Mouse (Mus musculus): ENCODE data around the gene Piwil1. TPM values are rescaled to one million over a fixed set of nuclear protein-coding genes. Genes with fewer than 3 reads are reported as not detected.
"Not testable (repeated sequence)": the region's sequence is repeated elsewhere in the genome, so short reads cannot be mapped to it uniquely, and the experiment has no call there.

Gene Piwil1
- polyA plus RNA-seq, 1 experiment from 2014 or later: not detected

- ATAC-seq (ENCODE audit: insufficient number of reproducible peaks, low FRiP score): no peak
- H3K4me2 ChIP-seq: no peak overlapping the region
- H3K36me3 ChIP-seq: no peaks in the 10 kb centered on the region
- H3K27me3 ChIP-seq (replicated peaks): no peaks in the 10 kb centered on the region
- no peak overlapping the region for H3K4me3 ChIP-seq
- WGBS: 15% methylated on average over 8 of the region's 8 CpGs
- no peak overlapping the region for H3K9ac ChIP-seq
- no peak overlapping the region for H3K27ac ChIP-seq (ENCODE audit: poor library complexity, severe bottlenecking)
- peaks cover 4% of the 10 kb centered on the region; the same call in 1 of the 2 replicates for H3K9me3 ChIP-seq (replicated peaks)
- 0 out of 2 replicates have a peak, but pooled peaks cover 8% of the 10 kb centered on the region for H3K4me1 ChIP-seq (replicated peaks)
Observed at GRCm38 (mm10) chr5:128710596-128710995, 8.3 kb downstream of the Piwil1 start.

DNA sequence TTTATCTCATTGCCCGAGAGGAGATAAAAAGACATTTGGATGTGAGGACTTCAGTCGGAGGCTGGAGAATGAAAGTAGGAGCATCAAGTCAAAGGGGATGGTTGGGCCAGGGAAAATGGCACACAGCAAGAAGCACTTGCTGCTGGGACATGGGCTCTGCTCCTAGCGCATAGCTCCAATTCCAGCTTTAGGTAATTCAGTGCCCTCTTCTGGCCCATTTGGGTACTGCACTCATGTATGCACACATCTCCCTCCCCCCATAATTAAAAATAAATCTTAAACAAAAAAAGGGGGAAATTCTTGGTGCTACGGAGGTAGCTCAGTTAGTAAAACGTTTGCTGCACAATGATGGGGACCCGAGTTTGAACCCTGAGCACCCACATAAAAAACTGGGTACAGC, 9.5 kb downstream of the Piwil1 start:
- no peak overlapping the region for H3K4me3 ChIP-seq

DNA sequence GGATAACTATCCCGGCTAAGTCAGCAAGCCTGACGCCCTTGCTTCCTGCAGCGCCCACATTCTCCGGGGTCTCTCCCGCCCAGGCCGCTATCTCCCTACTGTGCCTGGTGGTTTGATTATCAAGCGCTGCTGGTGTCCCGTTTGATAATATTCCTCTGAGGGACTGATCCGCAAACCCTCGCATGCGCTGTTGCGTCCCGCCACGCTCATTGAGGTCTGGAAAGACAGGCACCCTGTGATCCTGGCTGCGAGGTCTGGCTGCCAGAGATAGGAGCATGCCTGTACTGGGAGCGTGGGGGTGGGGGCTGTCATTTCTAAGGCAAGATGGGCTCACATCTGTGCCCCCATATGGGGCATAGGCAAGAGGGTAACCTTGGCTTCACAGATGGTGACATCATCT, 12.8 kb downstream of the Piwil1 start:
- no peaks in the 10 kb centered on the region for H3K36me3 ChIP-seq
- 0 out of 2 replicates have a peak, but pooled peaks cover 3% of the 10 kb centered on the region for H3K9me3 ChIP-seq (replicated peaks)
- H3K4me3 ChIP-seq: no peak overlapping the region
- no peak overlapping the region for H3K27ac ChIP-seq (ENCODE audit: poor library complexity, severe bottlenecking)
- no peak for ATAC-seq (ENCODE audit: insufficient number of reproducible peaks, low FRiP score)
- 0 out of 2 replicates have a peak, but pooled peaks cover 8% of the 10 kb centered on the region for H3K4me1 ChIP-seq (replicated peaks)
- WGBS: 20% methylated on average over 16 of the region's 16 CpGs
- peak overlapping the region; percentile 44 for H3K4me2 ChIP-seq
- no peaks in the 10 kb centered on the region for H3K27me3 ChIP-seq (replicated peaks)
- no peak overlapping the region for H3K9ac ChIP-seq

More for the DNA sequence above, 9.5 kb downstream of the Piwil1 start:
- H3K36me3 ChIP-seq: no peaks in the 10 kb centered on the region
- no peaks in the 10 kb centered on the region for H3K9me3 ChIP-seq (replicated peaks)
- ATAC-seq (ENCODE audit: insufficient number of reproducible peaks, low FRiP score): no peak
- WGBS: 79% methylated on average over 6 of the region's 6 CpGs
- no peak overlapping the region for H3K9ac ChIP-seq
- no peaks in the 10 kb centered on the region for H3K27me3 ChIP-seq (replicated peaks)
- H3K4me1 ChIP-seq (replicated peaks): 0 out of 2 replicates have a peak, but pooled peaks cover 8% of the 10 kb centered on the region
- H3K27ac ChIP-seq (ENCODE audit: poor library complexity, severe bottlenecking): no peak overlapping the region
- H3K4me2 ChIP-seq: no peak overlapping the region

DNA sequence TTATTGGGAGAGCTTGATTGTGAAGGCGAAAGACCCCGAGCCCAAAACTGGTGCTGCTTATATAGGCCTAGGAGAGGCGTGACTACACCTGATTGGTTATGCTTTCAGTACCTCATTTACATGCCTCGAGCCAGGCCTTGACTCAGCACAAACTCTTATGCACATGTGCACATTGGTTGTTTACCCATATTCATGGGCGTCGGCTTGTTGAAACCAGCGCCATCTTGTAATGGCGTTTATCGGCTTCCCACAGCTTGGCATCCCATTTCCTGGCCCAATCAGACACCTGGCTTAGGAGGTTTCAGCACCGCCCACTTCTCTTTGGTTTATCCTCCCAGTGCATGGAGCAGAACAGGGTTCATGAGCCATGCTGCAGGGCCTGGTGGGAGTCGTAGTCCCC, 18.1 kb downstream of the Piwil1 start:
- not testable (repeated sequence) for H3K4me1 ChIP-seq (replicated peaks); H3K4me3 ChIP-seq; H3K4me2 ChIP-seq; H3K36me3 ChIP-seq; H3K9ac ChIP-seq; H3K27ac ChIP-seq (ENCODE audit: poor library complexity, severe bottlenecking); H3K9me3 ChIP-seq (replicated peaks); ATAC-seq (ENCODE audit: insufficient number of reproducible peaks, low FRiP score); H3K27me3 ChIP-seq (replicated peaks)
- WGBS: 86% methylated on average over 11 of the region's 11 CpGs

DNA sequence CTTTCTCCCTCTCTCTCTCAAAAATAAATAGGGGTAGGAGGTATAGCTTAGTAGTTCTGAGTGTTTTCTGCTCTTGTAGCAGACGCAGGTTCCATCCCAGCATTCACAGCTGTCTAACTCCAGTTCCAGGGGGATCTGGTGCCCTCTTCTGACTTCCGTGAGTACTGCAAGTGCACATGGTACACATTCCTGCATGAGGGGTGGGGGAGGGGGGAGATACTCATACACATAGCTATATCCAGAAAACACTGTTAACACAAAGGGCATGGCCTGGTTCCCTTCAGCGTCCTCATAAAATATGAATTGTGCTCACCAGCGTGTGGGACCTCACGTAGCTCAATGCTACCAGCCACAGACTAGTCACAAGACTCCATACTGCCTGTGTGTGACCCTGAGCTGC, 27.0 kb downstream of the Piwil1 start:
- Histone ChIP-seq H3K9me3 (replicated peaks) (no peaks in the 10 kb centered on the region), H3K27me3 (replicated peaks) (no peaks in the 10 kb centered on the region; the same call in 1 of the 2 replicates), H3K27ac (ENCODE audit: poor library complexity, severe bottlenecking) (no peak overlapping the region), H3K4me3 (no peak overlapping the region), H3K4me1 (replicated peaks) (no peaks in the 10 kb centered on the region), H3K36me3 (no peaks in the 10 kb centered on the region), H3K9ac (no peak overlapping the region), H3K4me2 (no peak overlapping the region)
- 68% methylated on average over 5 of the region's 5 CpGs for WGBS
- no peak for ATAC-seq (ENCODE audit: insufficient number of reproducible peaks, low FRiP score)

DNA sequence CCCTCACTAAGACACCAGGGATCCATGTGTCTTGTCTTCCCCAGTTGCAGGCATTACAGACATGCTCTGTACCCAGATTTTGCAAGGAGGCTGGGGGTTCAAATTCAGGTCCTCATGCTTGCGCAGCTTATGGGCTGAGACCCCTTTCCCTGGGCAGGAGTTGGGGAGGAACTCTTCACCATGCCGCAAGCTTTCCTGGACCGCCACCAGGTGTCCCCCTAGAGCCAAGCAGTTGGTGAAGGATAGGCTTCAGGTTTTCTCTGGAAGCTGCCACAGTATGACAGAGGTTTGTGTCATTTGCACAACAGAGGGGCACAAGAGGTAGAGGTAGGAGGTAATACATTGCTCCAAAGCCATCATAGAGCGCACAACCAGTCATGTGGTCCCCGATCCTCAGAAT, 28.3 kb downstream of the Piwil1 start:
- 39% methylated on average over 5 of the region's 5 CpGs for WGBS
- H3K9me3 ChIP-seq (replicated peaks): no peaks in the 10 kb centered on the region
- no peaks in the 10 kb centered on the region for H3K36me3 ChIP-seq
- no peak overlapping the region for H3K9ac ChIP-seq
- no peaks in the 10 kb centered on the region for H3K4me1 ChIP-seq (replicated peaks)
- ATAC-seq (ENCODE audit: insufficient number of reproducible peaks, low FRiP score): no peak
- no peaks in the 10 kb centered on the region; the same call in 1 of the 2 replicates for H3K27me3 ChIP-seq (replicated peaks)
- H3K4me2 ChIP-seq: no peak overlapping the region
- no peak overlapping the region for H3K4me3 ChIP-seq
- H3K27ac ChIP-seq (ENCODE audit: poor library complexity, severe bottlenecking): no peak overlapping the region

GRCm38 (mm10) chr5:128732416-128733014, 30.2 kb downstream of the Piwil1 start:
- WGBS: 69% methylated on average over 11 of the region's 11 CpGs
- no peak overlapping the region for H3K27ac ChIP-seq (ENCODE audit: poor library complexity, severe bottlenecking)
- ATAC-seq (ENCODE audit: insufficient number of reproducible peaks, low FRiP score): no peak
- H3K9me3 ChIP-seq (replicated peaks): no peaks in the 10 kb centered on the region
- no peaks in the 10 kb centered on the region for H3K4me1 ChIP-seq (replicated peaks)
- no peaks in the 10 kb centered on the region for H3K36me3 ChIP-seq
- no peak overlapping the region for H3K4me3 ChIP-seq
- peaks cover 16% of the 10 kb centered on the region for H3K27me3 ChIP-seq (replicated peaks)
- no peak overlapping the region for H3K4me2 ChIP-seq
- no peak overlapping the region for H3K9ac ChIP-seq

DNA sequence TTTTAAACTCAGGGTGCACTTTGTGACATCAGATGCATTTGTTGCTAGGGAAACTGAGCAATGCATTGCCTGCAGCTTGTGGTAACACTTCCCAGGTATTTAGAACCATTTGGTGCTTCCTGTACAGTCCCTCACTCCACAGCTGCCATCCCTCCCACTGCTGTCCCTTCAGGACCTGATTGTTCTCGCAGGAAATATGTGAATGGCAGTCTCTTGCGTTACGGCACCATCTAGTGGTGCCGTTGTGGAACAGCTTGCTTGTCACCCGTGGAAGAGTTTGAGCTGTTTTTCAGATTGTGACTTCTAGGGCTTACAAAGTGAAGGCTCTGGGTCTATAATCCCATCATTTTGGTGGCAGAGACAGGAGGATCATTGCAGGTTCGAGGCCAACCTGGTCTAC, 31.6 kb downstream of the Piwil1 start:
- H3K36me3 ChIP-seq: no peaks in the 10 kb centered on the region
- H3K9ac ChIP-seq: no peak overlapping the region
- no peak overlapping the region for H3K4me2 ChIP-seq
- no peak for ATAC-seq (ENCODE audit: insufficient number of reproducible peaks, low FRiP score)
- no peak overlapping the region for H3K27ac ChIP-seq (ENCODE audit: poor library complexity, severe bottlenecking)
- H3K9me3 ChIP-seq (replicated peaks): no peaks in the 10 kb centered on the region
- 4% methylated on average over 6 of the region's 6 CpGs for WGBS
- no peak overlapping the region for H3K4me3 ChIP-seq
- peaks cover 31% of the 10 kb centered on the region for H3K27me3 ChIP-seq (replicated peaks)
- no peaks in the 10 kb centered on the region for H3K4me1 ChIP-seq (replicated peaks)

DNA sequence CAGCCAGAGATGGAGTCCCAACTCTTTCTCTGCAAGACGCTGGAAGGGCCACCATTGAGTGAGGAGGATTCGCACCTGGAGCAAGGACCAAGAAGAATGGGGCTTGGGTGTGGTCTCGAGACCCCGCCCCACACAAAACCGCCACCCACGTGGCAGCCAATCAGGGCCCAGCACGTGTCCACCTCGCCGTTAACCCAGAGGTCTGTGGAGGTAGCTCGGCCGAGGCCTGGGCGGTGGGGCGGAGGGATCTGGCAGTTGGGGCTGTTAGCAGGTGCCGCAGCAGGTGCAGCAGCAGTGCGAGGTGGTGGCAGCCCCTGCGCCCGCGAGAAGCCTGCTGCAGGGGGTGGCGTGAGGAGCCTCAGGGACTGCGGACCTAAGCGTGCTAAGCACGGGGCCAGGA, 33.6 kb downstream of the Piwil1 start:
- H3K4me3 ChIP-seq: no peak overlapping the region
- H3K27ac ChIP-seq (ENCODE audit: poor library complexity, severe bottlenecking): no peak overlapping the region
- peaks cover 47% of the 10 kb centered on the region for H3K27me3 ChIP-seq (replicated peaks)
- H3K36me3 ChIP-seq: no peaks in the 10 kb centered on the region
- no peaks in the 10 kb centered on the region for H3K4me1 ChIP-seq (replicated peaks)
- no peaks in the 10 kb centered on the region for H3K9me3 ChIP-seq (replicated peaks)
- no peak for ATAC-seq (ENCODE audit: insufficient number of reproducible peaks, low FRiP score)
- no peak overlapping the region for H3K9ac ChIP-seq
- H3K4me2 ChIP-seq: no peak overlapping the region
- WGBS: 52% methylated on average over 22 of the region's 22 CpGs

DNA sequence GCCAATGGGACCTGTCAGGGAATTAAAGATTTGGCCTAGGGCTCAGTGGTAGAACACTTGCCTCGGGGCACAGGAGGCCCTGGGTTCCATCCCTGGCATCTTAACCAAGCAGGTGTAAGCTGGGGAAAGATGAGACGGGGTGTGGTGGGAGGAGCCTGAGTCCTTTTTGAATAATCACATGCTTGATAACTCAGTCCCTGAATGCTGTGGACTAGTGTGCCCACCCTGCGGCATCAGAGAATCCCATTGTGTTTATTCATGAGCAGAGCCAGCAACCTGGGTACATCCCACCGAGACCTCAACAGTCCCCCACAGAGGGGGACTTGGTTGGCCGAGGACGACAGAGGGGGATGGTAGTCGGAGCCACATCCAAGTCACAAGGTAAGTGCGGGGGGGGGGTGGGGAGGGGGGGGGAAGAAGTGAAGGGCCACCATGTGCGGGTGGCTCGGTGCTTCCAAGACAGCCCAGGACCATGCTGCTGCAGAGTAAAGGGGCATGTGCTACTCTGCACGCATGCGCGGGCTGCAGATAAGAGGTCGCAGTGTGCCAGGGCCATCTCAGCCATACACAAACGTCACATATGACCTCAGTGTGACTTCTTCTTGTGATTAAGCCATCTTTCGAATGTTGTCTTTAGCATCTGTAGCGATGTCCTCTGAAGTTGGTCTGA, 37.0 kb downstream of the Piwil1 start:
- Histone ChIP-seq H3K9me3 (replicated peaks) (no peaks in the 10 kb centered on the region), H3K27me3 (replicated peaks) (peaks cover 57% of the 10 kb centered on the region), H3K36me3 (no peaks in the 10 kb centered on the region), H3K4me2 (no peak overlapping the region), H3K27ac (ENCODE audit: poor library complexity, severe bottlenecking) (no peak overlapping the region), H3K9ac (no peak overlapping the region), H3K4me3 (no peak overlapping the region), H3K4me1 (replicated peaks) (no peaks in the 10 kb centered on the region)
- WGBS: 37% methylated on average over 15 of the region's 17 CpGs
- ATAC-seq (ENCODE audit: insufficient number of reproducible peaks, low FRiP score): no peak

DNA sequence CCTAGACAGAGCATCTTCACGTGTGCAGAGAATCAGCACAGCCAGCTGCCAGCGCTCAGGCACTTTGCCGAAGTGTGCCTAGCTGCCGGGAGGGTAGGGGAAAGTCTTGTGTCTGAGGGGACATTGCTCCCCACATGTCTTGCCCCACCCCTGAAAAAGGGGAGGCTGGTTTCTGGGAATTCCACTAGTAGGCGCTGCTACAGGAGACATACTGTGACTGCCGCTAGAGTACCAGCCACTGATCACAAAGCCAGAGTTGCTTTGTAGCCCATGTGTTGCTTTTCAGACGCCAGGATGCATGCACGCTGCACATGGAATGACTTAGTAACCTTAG, 37.5 kb downstream of the Piwil1 start:
- no peaks in the 10 kb centered on the region for H3K4me1 ChIP-seq (replicated peaks)
- H3K9me3 ChIP-seq (replicated peaks): no peaks in the 10 kb centered on the region
- H3K27ac ChIP-seq (ENCODE audit: poor library complexity, severe bottlenecking): no peak overlapping the region
- H3K36me3 ChIP-seq: no peaks in the 10 kb centered on the region
- peaks cover 57% of the 10 kb centered on the region for H3K27me3 ChIP-seq (replicated peaks)
- no peak overlapping the region for H3K4me3 ChIP-seq
- no peak overlapping the region for H3K9ac ChIP-seq
- no peak overlapping the region for H3K4me2 ChIP-seq
- no peak for ATAC-seq (ENCODE audit: insufficient number of reproducible peaks, low FRiP score)
- WGBS: 33% methylated on average over 8 of the region's 8 CpGs

DNA sequence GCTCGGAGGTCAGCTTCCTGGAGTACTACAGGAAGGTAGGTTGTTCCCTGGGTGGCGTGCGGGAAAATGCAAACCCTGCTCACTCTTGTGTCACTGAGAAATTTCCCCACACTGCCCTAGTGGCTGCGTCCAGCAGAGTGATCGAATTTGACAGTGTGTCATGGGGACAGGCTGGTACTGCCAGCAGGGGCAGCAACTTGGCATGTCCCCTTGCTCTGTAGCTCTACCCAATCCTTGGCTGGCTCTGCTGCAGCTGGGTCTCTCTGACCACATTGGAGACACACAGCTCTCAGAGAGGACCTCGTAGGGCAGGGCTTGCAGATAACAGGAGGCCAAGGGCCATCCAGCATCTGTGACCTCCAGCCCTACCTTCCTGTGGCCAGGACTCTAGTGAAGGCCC, 42.0 kb downstream of the Piwil1 start:
- H3K27me3 ChIP-seq (replicated peaks): peaks cover 34% of the 10 kb centered on the region
- peaks cover 5% of the 10 kb centered on the region; the same call in 1 of the 2 replicates for H3K4me1 ChIP-seq (replicated peaks)
- no peaks in the 10 kb centered on the region for H3K9me3 ChIP-seq (replicated peaks)
- H3K36me3 ChIP-seq: no peaks in the 10 kb centered on the region
- no peak overlapping the region for H3K4me2 ChIP-seq
- 79% methylated on average over 6 of the region's 6 CpGs for WGBS
- no peak overlapping the region for H3K9ac ChIP-seq
- no peak for ATAC-seq (ENCODE audit: insufficient number of reproducible peaks, low FRiP score)
- no peak overlapping the region for H3K4me3 ChIP-seq
- H3K27ac ChIP-seq (ENCODE audit: poor library complexity, severe bottlenecking): no peak overlapping the region

Data from heart, embryonic 12.5 days (tissue).